Mouse (Mus musculus) mammary gland, adult 2 months (tissue): ENCODE data around the gene Olfr761. TPM values are rescaled to one million over a fixed set of nuclear protein-coding genes. Genes with fewer than 3 reads are reported as not detected.

Experiments
- polyA plus RNA-seq: library from polyadenylated mRNA; depleted of rRNA; stranded (reverse); fragments of >200 nt; gene quantifications from 2 replicates; pipeline ENCODE4 v1.2.3, GENCODE M21; 2012; ENCODE audit warnings: low replicate concordance; rRNA removed

Olfr761 gene
- not detected in 2 replicates for polyA plus RNA-seq

DNA sequence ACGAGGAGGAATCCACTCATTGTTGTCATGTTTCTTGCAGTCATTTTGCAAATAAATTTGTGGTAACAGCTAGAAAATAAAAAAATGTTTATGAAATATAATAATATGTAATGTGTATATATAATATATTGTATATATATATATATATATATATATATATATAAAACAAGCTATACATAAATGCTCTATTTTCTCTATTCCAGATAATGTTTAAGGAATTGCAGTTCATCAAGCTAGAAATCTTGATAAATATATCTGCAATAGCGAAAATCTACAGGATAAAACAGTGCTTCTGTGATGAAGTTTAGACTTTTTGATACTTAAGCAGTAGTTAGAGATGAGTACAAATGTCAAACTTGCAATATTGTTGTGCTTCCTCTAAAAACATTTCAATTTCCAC is at the start of gene Olfr761:
Olfr761 (minus strand) TSS at position 101 of the 400 bp plus-strand sequence.

DNA sequence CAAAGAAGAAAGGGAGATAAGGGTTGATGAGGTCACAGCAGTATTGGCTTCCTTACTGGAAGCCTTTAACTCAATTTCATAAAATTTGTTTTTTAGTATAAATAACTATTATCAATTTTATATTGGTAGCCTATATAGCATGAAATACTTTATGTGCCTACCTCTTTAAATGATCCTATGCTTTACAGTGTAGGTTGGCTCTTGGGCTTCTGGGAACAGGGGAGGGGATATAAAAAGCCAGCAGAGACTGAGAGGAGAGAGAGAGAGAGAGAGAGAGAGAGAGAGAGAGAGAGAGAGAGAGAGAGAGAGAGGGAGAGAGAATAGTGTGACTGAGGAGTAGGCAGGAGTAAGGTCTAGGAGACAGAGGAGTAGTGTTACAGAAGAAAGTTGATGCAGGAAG is 32.6 kb downstream of the Olfr761 start, which contains the start of gene Olfr128:
Olfr128 (plus strand) TSS at position 301 of the 400 bp plus-strand sequence.

Other genes starting within 250 kb of the Olfr761 start
- gene Olfr120, start 231.3 kb downstream of the Olfr761 start, polyA plus RNA-seq, result not detected in 2 replicates
- not detected in 2 replicates for gene Olfr121, start 204.2 kb downstream of the Olfr761 start, polyA plus RNA-seq
- not detected in 2 replicates for gene Olfr122, start 184.5 kb downstream of the Olfr761 start, polyA plus RNA-seq
- gene Olfr123, start 159.6 kb downstream of the Olfr761 start, polyA plus RNA-seq, result not detected in 2 replicates
- not detected in 2 replicates for gene Olfr124, start 153.2 kb downstream of the Olfr761 start, polyA plus RNA-seq
- gene Olfr125, start 120.1 kb downstream of the Olfr761 start, polyA plus RNA-seq, result not detected in 2 replicates
- gene Olfr126, start 105.6 kb downstream of the Olfr761 start, polyA plus RNA-seq, result not detected in 2 replicates
- gene Olfr127, start 52.6 kb downstream of the Olfr761 start, polyA plus RNA-seq, result not detected in 2 replicates
- gene Olfr128, start 32.5 kb downstream of the Olfr761 start, polyA plus RNA-seq, result not detected in 2 replicates
- not detected in 2 replicates for gene Olfr129, start 107.0 kb upstream of the Olfr761 start, polyA plus RNA-seq
- gene Olfr130, start 110.8 kb upstream of the Olfr761 start, polyA plus RNA-seq, result not detected in 2 replicates
- not detected in 2 replicates for gene Olfr131, start 135.6 kb upstream of the Olfr761 start, polyA plus RNA-seq
- gene Olfr132, start 181.4 kb upstream of the Olfr761 start, polyA plus RNA-seq, result not detected in 2 replicates
- gene Olfr133, start 192.2 kb upstream of the Olfr761 start, polyA plus RNA-seq, result not detected in 2 replicates
- gene Olfr134, start 218.3 kb upstream of the Olfr761 start, polyA plus RNA-seq, result not detected in 2 replicates